Mouse (Mus musculus) left cerebral cortex, postnatal 36 days (tissue): ENCODE measurements around the gene Mt4. TPM values are rescaled to one million over a fixed set of nuclear protein-coding genes. Genes with fewer than 3 reads are reported as not detected.
A peak's percentile ranks its signal among the peaks of the same experiment; 100 is the strongest.

ENCODE experiments used
- DNase-seq, 2 experiments: peaks; one replicate each; pipeline ENCODE4 v3.0.0; 2021 to 2022; ENCODE audit warnings: low spot score in 2 of 2, mixed read lengths in 1 of 2
- intact Hi-C: fragments of 180-260 bp; cut with DNase I; formaldehyde crosslinking; loops from one replicate; pipeline ENCODE4 v1.15.1; 2025
- total RNA-seq, 2 experiments: library from RNA; stranded (reverse); gene quantifications; 2 replicates each; pipeline ENCODE4 v1.2.3; 2021

Gene Mt4
- total RNA-seq, 2 experiments from 2014 or later, result not detected

DNA sequence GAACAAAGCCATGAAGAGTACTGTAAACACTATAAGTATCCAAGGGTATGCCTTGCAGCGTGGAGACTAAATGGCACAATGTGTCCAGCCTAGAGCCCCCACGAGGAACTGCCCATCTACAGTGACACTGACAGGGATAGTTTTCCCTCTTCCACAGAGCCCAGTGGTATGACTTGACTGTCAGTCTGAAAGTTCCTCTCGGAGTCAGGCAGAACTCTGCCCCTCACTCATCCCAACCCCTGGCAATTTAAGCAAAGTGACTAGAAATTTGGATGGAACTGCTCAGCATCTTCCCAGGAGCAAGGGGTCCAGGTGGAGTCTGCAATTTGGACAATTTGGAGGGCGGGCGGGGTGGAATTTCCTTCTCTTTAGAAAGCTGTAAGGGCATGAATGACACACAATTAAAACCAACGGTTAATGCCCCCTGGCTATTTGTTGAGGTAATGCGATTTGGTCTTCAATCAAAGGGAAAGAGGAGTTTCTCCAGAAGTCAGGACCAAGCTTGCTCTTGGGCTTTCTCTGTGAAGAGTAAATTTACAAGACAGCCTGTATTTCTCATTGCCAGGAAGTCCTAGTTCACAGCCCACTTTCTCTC lies 37.7 kb downstream of the Mt4 start:
- DNase-seq, result no peak
- intact Hi-C loops, result no loop called here

DNA sequence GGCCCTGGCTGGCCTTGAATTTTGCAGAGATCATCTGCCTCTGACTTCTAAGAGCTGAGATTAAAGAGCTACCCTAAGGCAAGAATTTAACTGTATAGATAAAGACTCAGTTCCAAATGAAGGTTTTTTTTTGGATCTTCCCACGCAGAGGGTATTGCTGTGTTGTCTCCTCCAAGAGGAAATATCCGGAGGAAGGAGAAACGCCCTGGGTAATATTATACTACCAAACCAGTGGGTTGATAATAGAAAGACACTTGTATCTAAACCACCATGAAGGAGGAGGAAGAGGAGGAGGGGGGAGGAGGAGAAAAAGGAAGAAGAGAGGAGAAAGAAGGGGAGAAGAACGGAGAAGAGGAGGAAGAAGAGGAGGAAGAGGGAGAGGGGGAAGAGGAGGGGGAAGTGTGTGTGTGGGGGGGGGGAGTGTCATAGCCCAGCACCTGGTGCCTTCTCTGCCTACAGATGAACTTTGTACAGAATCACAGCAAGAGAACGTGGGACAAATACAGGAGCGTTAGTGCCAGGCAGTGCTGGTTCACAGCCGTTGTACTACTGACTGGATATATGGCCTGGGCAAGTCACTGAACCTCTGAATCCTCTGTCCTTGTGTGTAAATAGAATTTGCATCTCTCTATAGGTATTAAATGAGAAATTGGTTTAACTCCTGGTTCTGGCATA lies 40.9 kb downstream of the Mt4 start:
- DNase-seq, result no peak
- intact Hi-C loops, result no loop called here

DNA sequence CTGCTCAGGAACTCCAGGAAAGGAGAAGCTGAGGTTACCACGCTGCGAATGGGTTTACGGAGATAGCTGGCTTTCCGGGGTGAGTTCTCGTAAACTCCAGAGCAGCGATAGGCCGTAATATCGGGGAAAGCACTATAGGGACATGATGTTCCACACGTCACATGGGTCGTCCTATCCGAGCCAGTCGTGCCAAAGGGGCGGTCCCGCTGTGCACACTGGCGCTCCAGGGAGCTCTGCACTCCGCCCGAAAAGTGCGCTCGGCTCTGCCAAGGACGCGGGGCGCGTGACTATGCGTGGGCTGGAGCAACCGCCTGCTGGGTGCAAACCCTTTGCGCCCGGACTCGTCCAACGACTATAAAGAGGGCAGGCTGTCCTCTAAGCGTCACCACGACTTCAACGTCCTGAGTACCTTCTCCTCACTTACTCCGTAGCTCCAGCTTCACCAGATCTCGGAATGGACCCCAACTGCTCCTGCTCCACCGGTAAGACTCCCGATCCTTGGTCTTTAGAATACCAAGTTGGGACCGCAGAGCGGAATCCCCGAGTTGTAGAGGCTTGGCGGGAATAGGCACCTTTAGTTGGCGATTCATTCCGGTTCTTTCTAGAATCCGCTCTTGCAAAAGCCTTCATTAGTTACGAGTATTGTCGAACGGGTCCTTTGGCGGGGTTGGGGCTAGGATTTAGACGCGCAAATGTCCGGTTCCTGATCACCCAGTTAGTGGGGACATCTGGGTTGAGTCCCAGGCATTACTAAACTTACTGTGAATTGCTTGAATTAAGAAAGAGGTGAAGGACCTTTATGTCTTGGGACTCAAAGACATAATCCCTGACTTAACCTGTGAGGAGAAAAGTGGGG lies 42.1 kb downstream of the Mt4 start, which contains the start of gene Mt1:
Gene Mt1 (plus strand): TSS at position 226 of the 856 bp plus-strand sequence.
- intact Hi-C loops, result no loop called here

DNA sequence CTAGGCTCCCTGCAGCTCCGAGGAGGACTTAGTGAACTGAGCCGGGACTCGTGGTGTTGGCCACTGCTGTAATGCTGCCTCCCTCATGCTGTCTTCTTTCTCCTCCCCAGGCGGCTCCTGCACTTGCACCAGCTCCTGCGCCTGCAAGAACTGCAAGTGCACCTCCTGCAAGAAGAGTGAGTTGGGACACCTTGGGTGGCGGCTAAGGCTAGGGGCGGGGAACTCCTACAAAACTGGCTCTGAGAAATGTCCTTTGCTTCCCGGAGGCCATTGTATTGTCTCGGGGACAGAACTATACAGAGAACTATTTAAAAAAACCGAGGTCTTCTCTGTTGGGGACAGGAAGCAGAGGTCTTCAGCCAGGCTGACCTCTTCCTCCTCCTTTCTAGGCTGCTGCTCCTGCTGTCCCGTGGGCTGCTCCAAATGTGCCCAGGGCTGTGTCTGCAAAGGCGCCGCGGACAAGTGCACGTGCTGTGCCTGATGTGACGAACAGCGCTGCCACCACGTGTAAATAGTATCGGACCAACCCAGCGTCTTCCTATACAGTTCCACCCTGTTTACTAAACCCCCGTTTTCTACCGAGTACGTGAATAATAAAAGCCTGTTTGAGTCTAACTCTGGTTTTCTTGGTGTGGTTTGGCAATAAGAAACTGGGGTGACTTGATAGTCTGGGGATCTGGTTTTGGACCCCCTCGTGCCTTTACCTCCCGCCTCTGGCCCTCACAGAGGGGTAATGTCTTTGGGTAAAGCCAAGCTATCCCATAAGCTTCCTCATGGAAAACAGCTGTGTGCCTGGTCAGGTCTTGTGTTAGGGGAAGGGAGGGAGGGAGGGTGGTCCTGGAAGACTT lies 42.9 kb downstream of the Mt4 start:
- DNase-seq, result peak in 1 of 2 experiments; percentile 20
- intact Hi-C loops, result no loop called here

More for the DNA sequence above, 42.1 kb downstream of the Mt4 start, which contains the start of gene Mt1:
- DNase-seq, result peak; percentile 87 to 90

DNA sequence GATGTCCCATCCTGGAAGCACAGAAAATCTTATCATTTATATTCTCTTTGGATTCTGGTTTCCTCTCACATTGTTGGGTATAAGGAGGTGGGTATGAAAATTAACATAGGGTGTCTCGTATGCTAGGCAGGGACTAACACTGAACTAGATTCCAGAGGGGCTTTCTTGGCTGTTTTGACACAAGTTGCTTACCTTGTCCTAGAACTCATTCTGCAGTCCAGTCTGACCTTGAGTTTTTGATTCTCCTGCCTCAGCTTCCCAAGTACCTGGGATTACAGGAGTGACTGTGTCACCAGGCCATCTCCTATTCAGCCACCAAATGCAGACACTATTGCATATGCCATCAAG lies 43.5 kb downstream of the Mt4 start:
- intact Hi-C loops, result no loop called here
- DNase-seq, result no peak

DNA sequence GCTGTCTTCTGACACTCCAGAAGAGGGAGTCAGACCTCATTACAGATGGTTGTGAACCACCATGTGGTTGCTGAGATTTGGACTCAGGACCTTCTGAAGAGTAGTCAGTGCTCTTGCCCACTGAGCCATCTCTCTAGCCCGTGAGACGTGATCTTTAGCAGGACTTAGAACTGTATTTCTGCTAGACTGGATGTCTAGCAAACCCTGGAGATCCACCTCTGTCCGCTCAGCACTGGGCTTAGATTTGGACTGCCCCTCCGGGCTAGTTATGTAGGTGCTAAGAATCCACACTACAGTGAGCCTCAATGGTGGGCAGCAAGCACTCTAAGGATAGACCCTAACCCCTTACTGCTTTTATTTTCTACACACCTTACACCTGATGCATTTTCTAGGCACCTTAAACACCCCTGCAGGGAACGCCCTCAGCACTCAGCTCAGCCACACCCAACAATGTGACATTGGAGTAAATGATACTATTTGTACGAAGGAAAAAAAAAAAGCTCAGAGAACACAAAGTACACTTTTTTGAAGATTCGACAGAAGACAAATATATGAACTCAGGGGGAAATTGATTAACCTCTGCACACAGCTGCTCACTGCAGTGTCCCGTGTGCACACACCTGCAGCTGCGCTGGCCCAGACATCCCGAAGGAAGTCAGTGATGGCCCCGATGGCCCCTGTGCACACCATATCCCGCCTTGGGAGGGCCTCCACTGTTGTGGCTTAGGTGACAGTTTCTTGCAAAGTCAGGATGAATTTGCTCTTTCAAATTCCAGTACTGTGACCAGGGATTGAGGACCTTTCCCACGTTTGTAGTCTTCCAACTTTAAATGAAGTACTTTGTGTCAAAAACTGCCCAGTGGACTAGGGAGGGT lies 45.3 kb downstream of the Mt4 start:
- intact Hi-C loops, result no loop called here
- DNase-seq, result no peak

DNA sequence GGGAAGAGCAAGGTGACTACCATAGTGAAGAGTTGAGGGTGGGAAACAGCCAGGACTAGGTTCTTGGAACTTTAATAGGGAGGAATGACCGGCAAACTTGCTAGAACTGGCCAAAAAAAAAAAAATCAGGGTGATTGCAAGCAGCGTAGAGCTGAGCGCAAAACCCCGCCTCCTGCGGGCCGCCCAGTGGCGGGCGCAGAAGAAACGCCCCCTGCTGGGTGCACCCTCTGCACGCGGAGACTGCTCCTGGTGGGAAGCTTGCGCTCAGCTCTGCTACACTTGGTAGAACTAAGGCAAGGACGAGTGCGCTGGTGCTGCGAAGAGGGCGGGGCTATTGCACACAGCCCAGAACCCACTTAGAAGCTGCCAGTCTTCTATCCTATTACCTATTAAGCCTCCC lies 46.1 kb downstream of the Mt4 start:
- DNase-seq, result peak; percentile 58 to 60
- intact Hi-C loops, result no loop called here

DNA sequence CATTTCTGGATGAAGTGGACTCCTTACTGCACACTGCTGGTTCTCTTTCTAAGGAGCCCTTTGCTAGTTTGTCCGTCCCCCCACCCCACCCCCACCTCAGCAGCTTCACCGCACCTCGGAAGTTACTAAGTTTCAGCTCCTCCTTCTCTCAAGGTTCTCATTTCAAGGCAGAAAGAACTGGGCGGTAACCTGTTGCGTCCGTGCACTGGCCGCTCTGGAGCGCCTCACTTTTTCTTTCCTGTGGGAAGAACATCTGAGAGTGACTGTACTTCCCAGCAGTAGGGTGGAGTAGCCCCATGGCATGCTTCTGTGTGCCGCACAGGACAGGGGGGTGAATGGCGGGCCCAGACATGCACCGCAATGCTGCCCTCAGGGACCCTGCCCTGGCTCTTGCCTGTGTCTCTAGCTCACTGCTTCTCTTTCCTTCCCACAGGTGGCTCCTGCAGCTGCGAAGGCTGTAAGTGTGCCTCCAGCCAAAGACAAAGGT lies 47.4 kb downstream of the Mt4 start:
- intact Hi-C loops, result no loop called here
- no peak for DNase-seq

DNA sequence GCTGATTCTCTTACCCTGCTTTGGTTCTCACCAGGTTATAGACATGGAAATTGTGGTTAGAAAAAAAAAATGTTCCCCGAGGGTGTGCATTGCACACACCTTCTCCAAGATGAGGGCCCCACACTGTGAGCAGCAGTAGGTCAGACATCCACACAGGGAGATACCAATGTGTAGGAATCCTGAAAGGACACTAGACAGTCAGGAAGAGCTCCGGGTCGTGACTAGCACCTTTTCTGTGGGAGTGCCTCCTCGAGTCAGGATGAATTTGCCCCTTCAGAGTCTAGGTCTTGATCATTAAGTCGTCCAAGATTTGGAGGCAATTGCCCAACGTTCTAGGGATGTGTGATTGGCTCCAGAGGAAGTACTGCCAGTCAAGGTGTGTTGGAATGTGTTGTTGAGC lies 48.8 kb downstream of the Mt4 start:
- no peak for DNase-seq
- intact Hi-C loops, result no loop called here

DNA sequence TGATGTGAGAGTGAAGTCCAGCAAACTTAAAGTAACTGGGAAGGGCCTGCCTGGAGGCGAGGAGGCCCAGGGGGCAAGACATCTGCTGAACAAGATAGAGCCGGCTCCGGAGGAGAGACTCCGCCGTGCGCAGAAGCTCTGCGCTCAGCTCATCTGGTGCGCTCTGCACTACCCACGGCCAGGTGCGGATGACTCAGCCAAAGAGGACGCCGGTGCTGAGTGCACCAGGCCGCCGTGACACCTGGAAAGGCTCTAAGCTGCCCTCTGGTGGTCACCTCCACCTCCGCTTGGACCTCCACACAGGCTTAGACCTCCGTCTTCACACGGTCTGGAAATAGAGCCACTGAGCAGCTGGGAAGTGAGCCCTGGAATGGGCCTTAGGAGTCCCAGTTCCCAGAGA lies 49.5 kb downstream of the Mt4 start:
- peak in 1 of 2 experiments; percentile 41 for DNase-seq
- intact Hi-C loops, result no loop called here

DNA sequence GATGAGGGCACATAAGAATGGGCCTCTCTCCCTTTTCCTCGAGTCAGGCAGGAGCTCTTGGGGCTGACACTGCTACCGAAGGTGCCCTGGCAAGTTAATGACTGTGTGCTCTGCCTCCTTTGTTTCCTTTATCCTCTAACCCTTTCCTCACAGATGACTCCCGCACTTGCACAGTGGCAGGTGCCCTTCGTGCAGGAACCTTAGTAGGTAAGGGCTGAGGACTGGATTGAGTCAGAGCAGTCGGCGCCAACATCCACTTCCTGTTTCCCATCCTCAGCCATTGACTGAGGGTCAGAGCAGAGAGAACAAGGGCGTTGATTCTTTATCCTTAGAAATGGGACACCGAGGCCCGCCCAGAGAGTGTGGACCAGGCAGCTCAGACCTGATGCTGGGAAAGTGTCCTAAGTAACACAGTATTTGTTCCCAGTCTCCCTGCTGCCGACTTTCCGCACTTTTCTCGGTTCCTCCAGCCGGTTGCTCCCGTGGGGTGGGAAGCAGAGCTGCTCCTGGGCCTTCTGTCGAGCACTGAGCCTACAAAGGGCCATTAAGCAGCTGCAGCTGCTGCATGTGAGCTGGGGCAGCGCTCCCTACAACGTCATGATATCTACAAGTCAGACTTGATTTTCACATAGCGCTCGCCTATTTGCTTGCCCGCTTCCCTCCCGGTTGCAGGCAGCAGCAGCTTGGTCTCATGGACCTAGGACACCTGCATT lies 50.4 kb downstream of the Mt4 start:
- no peak for DNase-seq
- intact Hi-C loops, result no loop called here

Other genes starting within 250 kb of the Mt4 start
- 100 to 1,000 TPM; 111 to 123 TPM for gene Amfr, start 124.4 kb upstream of the Mt4 start, total RNA-seq
- 10 to 100 TPM; 41.3 to 54.3 TPM for gene Nudt21, start 100.2 kb upstream of the Mt4 start, total RNA-seq
- 100 to 1,000 TPM; 100 to 102 TPM for gene Ogfod1, start 100.0 kb upstream of the Mt4 start, total RNA-seq
- 10 to 100 TPM; 25.4 to 35.3 TPM for gene Bbs2, start 38.3 kb upstream of the Mt4 start, total RNA-seq
- 100 to 1,000 TPM; 854 to 931 TPM for gene Mt3, start 15.4 kb downstream of the Mt4 start, total RNA-seq
- gene Mt2, start 35.5 kb downstream of the Mt4 start, total RNA-seq, result 100 to 1,000 TPM; 463 to 490 TPM
- gene Mt1, start 41.9 kb downstream of the Mt4 start, total RNA-seq, result 100 to 1,000 TPM; 556 to 573 TPM
- gene Nup93, start 77.4 kb downstream of the Mt4 start, total RNA-seq, result 10 to 100 TPM; 37.2 to 64.5 TPM
- 1 to 10 TPM in 1 of 2 experiments, under 1 TPM in 1; 0.25 to 1.3 TPM for gene Slc12a3, start 192.0 kb downstream of the Mt4 start, total RNA-seq
- gene Herpud1, start 249.2 kb downstream of the Mt4 start, total RNA-seq, result 10 to 100 TPM; 65.9 to 66.1 TPM